Mouse (Mus musculus): Measurements from ENCODE around the gene Runx2.

Runx2 gene

DNA sequence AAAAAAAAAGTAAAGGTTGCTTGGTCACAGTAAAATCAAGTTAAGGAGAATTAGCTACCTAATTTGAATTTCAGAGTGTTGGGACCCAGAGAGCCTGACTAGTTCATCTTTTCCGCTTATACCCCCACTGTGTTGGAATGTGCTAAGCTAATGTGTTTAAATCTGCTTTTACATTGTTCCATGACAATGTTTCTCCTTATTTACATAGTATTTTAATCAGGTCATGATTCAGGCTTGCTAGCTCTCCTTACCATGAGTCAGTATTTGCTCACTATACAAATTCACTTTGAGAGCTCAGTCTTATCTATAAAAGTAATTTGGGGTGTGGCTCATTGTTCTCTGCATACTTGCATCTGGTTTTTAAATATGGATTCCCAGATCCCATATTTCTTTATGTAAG is 47.2 kb downstream of the Runx2 start:
- DNase-seq (ENCODE audit: low spot score) = no peak

GRCm38 (mm10) chr17:44766975-44767374 is 47.6 kb downstream of the Runx2 start:
- no peak for DNase-seq (ENCODE audit: low spot score)

DNA sequence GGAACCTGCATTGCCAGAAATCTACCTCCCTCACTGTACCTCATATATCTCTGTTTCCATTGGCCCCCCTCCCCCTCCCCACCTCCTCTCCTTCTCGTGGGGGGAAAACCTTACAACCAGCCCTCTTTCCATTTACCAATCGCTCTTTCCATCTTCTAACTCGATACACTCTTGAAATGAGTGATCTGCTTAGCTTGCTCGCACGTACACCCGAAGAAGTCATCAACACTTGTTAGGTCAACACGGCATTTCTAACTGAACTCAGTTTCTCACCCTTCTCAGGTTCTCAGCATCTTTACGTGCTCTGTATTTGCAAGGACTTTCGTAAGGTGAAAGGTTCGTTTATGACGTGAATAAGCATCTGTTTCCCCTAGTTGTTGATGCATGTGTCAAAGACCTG is 48.3 kb downstream of the Runx2 start:
- DNase-seq (ENCODE audit: low spot score) = no peak

DNA sequence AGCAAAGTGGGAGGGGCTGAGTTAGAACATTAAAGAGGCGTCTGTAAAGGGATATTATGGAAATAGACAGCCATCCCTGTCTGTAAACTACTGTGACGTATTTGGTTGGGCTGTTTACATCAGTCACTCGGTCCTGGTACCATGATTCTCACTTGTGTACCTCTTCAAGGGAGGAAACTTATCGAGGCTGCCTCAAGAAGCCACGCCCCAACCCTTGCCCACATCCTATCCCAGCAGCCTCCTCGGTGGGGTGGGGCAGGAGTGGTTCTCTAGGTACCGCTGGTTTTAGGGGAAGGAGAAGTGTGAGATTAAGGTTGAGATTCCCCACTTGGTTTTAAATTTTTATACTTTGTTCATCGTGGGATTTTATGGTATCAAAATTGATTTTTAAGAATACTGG is 69.2 kb downstream of the Runx2 start:
- DNase-seq (ENCODE audit: low spot score) = no peak

GRCm38 (mm10) chr17:44743780-44744179 is 70.8 kb downstream of the Runx2 start:
- DNase-seq (ENCODE audit: low spot score) = no peak

GRCm38 (mm10) chr17:44742246-44742645 is 72.4 kb downstream of the Runx2 start:
- DNase-seq (ENCODE audit: low spot score) = no peak

GRCm38 (mm10) chr17:44738121-44738637 is 76.4 kb downstream of the Runx2 start:
- DNase-seq (ENCODE audit: low spot score) = peak; percentile 27

GRCm38 (mm10) chr17:44737275-44738120 is 77.1 kb downstream of the Runx2 start:
- peak; percentile 18 for DNase-seq (ENCODE audit: low spot score)

- DNase-seq (ENCODE audit: low spot score) = peak; percentile 80
These were observed 78.5 kb downstream of the Runx2 start for GRCm38 (mm10) chr17:44735991-44736561.

- peak; percentile 46 for DNase-seq (ENCODE audit: low spot score)
These were observed 79.2 kb downstream of the Runx2 start for GRCm38 (mm10) chr17:44735223-44735990.

GRCm38 (mm10) chr17:44734501-44735222 is 79.9 kb downstream of the Runx2 start:
- peak; percentile 60 for DNase-seq (ENCODE audit: low spot score)

- no peak for DNase-seq (ENCODE audit: low spot score)
These were observed 80.9 kb downstream of the Runx2 start for GRCm38 (mm10) chr17:44733544-44734310.

- no peak for DNase-seq (ENCODE audit: low spot score)
These were observed 86.1 kb downstream of the Runx2 start for GRCm38 (mm10) chr17:44728464-44728863.

DNA sequence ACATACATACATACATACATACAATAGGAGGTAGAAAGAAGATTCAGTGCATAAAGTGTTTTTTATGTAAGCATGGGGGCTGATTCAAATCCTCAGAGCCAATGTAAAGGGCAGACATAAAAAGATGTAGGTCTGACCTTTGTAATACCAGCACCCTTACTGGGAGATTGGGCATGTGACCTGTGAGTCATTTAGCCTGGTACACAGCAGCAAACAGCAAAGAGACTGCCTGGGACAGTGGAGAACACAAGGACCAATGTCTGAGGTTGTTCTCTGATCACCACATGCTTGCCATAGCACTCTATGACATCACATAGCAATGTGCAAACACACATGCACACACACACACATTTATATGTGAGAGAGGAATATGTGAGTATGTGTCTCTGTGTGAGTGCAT is 86.9 kb downstream of the Runx2 start:
- no peak for DNase-seq (ENCODE audit: low spot score)

DNA sequence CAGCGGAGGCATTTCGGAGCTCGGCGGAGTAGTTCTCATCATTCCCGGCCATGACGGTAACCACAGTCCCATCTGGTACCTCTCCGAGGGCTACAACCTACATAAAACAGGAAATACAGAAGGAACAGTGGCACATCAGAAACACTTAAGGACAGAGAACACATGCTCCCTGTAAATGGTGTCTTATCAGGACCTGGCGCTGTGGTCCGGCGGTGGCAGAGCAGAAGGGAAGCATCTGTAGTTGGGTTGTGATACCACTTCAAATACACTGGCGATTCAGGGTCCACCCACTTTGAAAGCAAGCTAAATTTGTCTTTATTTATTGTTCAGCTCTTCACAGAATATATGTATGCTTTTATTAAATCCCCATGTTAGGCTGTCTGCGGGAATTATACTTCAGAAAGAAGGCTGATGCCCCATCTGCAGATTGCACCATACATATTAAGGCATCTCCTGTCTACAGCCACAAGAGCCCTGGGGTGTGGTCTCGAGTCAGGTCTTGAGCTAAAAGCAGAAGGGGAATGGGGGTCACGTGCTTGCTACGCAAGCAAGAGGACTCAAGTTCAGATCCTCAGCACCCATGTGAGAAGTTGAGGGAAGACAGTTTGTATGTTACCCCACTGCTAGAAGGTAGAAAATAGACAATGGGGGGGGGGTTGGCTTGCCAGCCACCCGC is 89.7 kb downstream of the Runx2 start:
- no peak for DNase-seq (ENCODE audit: low spot score)

- DNase-seq (ENCODE audit: low spot score) = no peak
These were observed 90.3 kb downstream of the Runx2 start for GRCm38 (mm10) chr17:44724255-44724654.

- no peak for DNase-seq (ENCODE audit: low spot score)
These were observed 92.3 kb downstream of the Runx2 start for GRCm38 (mm10) chr17:44722103-44722792.

DNA sequence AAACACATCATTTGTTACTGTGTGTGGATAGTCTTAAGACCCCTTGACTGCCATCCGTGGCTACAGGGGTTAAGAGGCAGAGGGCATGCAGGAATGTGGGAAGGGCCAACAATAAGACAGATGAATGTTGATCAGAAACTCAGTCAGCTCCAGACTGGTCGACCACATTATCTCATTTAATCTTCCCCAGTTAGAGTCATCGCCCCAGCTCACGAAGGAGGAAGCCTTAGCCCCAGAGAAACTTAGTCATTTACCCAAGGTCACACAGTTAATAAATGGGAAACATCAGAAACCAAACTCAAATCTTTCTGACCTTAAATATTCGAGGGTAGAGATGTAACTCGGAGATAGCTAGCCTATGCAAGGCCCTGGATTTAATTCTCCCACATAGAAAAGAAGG is 96.0 kb downstream of the Runx2 start:
- DNase-seq (ENCODE audit: low spot score) = no peak

DNA sequence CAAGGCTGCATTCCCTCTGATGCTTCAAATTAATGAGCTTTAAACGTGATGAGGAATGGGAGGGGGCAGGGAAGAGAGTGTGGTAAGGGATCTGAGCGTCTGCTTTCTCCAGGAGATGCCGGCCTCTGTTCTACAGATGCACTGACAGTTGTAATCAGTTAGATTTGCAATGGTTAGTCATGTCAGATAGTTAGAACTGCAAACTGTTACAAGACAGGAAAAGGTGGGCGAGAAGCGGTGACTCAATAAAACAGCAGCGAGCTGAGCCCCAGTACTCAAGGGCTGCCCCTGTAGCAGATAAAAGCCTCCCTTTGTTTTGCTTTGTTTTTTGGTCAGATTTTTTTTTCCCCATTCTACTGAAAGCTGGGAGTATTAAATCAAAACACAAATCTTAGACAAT is 96.6 kb downstream of the Runx2 start:
- DNase-seq (ENCODE audit: low spot score) = no peak

- no peak for DNase-seq (ENCODE audit: low spot score)
These were observed 100.5 kb downstream of the Runx2 start for GRCm38 (mm10) chr17:44714116-44714515.
